Mouse (Mus musculus) layer of hippocampus, adult 2 months (tissue): ENCODE data around the gene Tmx4. TPM values are rescaled to one million over a fixed set of nuclear protein-coding genes. Genes with fewer than 3 reads are reported as not detected.

Experiments used
- DNase-seq, 2 experiments: peaks; one replicate each; pipeline ENCODE4 v3.0.0; 2022; ENCODE audit warnings: low spot score in 2 of 2
- H3K27ac ChIP-seq: fragments of 200-600 bp; 2 replicates; pipeline ENCODE4 v1.8.1; 2022
- H3K4me3 ChIP-seq: fragments of 200-600 bp; 2 replicates; pipeline ENCODE4 v1.8.1; 2022; ENCODE audit warnings: mild to moderate bottlenecking
- CTCF ChIP-seq: fragments of 200-600 bp; conservative IDR thresholded peaks from 2 replicates; pipeline ENCODE4 v1.8.1; 2022; ENCODE audit warnings: antibody characterized with exemption, mild to moderate bottlenecking, moderate library complexity
- total RNA-seq, 2 experiments: library from RNA; stranded (reverse); gene quantifications; 2 replicates each; pipeline ENCODE4 v1.2.3; 2021

Tmx4 gene
- total RNA-seq, 2 experiments from 2014 or later = 155 to 167 TPM

DNA sequence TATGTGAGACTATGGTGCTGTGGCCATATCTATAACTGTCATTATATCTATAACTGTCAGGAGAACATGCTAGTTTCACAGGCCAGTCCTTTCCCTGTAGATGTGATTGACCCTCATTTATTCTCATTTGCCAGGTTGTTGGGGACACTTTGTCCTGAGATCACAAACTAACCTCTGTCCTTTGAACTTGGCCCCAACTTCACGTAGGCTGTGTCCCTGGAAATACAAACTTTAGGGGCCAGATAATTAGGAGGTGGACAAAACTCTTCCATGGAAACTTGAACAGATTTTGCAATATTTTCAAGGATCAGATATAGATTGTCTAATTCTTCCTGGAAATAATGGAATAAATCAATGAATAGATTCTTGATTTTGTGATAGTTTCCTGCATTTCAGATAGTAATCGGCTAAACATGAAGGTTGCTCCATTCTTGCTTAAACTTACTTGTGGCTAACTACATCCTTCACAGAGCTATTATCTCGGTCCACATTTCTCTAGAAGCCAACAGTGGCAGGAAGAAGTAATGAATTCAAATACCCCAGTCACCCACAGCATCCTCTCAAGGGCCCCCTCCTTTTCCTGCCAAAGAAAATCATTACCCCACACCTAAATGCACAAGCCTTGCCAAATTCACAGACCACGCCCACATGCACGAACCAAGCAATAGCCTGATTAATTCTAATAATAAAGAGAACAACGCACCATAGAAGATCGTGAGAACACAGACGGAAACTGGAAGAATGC lies 99.5 kb downstream of the Tmx4 start:
- H3K4me3 ChIP-seq = no peak overlapping the region
- no peak overlapping the region for H3K27ac ChIP-seq
- no peak for DNase-seq
- TF ChIP-seq CTCF = no peak

Other genes starting within 250 kb of the Tmx4 start
- not detected for gene Hao1, start 89.8 kb downstream of the Tmx4 start, total RNA-seq
- gene Plcb1, start 141.9 kb upstream of the Tmx4 start, total RNA-seq = 100 to 1,000 TPM; 152 to 156 TPM